Mouse (Mus musculus): ENCODE results near the gene Olfr993.

DNA sequence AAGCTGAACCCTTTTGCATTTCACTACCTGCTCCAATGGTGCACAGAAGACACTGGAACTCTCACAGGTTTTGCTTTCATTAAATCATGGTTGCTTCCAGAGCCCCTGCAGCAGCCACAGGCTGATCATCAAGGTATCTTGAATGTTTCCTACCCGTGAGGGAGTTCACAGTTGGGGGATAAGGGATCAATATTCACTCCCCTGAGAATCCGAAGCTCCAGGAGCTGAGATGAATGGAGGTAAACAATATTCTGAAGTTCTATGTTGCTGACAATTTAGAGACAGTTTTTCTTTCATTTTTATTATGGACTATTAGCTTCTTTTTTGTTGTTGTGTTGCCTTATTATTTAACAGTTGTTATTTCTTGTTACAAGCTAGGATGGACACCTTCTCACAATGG, 5.3 kb downstream of the Olfr993 start, which contains the start of gene Olfr992:
- TF ChIP-seq CTCF (IDR thresholded peaks at IDR 0.05; ENCODE audit: insufficient read depth, low read depth, low read length) (no peak), POLR2A (IDR thresholded peaks at IDR 0.05; ENCODE audit: insufficient read depth, low read depth, low read length) (no peak)

All from olfactory bulb, adult 2 months (tissue).